Comparison of ENCODE assay signal across 8 mouse cellular contexts in the genomic region with DNA sequence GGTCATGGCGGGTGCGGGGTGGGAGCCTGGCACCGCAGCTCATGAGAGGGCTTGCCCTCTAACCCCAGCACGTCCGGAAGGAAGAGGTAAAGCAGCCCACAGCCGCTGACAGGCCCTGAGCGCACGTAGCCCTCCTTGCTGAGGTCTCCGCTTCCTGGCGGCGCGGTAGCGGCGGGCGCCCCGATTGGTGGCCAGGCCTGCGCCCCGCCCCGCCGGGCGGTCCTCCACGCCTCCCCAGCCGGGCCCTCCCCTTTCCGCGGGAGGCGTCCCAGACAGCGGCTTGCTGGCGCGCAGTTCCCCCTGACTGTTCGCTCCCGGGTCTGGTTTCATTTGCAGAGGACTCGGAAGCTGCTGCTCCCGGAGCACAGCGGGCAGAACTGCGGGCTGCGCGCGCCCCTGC.
DNase-seq lines count a peak whose midpoint lies in the region; ATAC-seq lines count a peak whose summit lies in the region.

No protein-coding gene starts in this region.

- H3K4me1 ChIP-seq in brown adipose tissue, adult 24 weeks (ENCODE audit: control insufficient read depth, insufficient read depth, insufficient read length, low read length): no peaks in the 10 kb centered on the region
- no peaks in the 10 kb centered on the region for H3K4me1 ChIP-seq in hindbrain, embryonic 14.5 days (replicated peaks; ENCODE audit: control insufficient read depth, insufficient read depth, low read length)

- 3% methylated on average over 31 of the region's 38 CpGs for WGBS in hindbrain, embryonic 14.5 days

- no peaks in the 10 kb centered on the region for H3K36me3 ChIP-seq in hindbrain, embryonic 14.5 days (replicated peaks; ENCODE audit: control insufficient read depth, insufficient read depth)

- no peak overlapping the region for H3K27ac ChIP-seq in brown adipose tissue, adult 24 weeks (replicated peaks; ENCODE audit: low read depth, low read length)
- peak overlapping the region; percentile 61; the same call in 1 of the 2 replicates for H3K27ac ChIP-seq in hindbrain, embryonic 14.5 days

- peak overlapping the region; percentile 74 for H3K4me3 ChIP-seq in brown adipose tissue, adult 24 weeks (ENCODE audit: insufficient read depth, low read depth, low read length)
- H3K4me3 ChIP-seq in hindbrain, embryonic 14.5 days (replicated peaks; ENCODE audit: low read length): peak overlapping the region; percentile 51

- H3K9ac ChIP-seq in hindbrain, embryonic 14.5 days: peak overlapping the region; percentile 68

- peak; percentile 89 for ATAC-seq in hindbrain, embryonic 14.5 days (ENCODE audit: low FRiP score)

- H3K9me3 ChIP-seq in hindbrain, embryonic 14.5 days (ENCODE audit: control insufficient read depth, low read length): no peaks in the 10 kb centered on the region

- H3K27me3 ChIP-seq in hindbrain, embryonic 14.5 days (ENCODE audit: control insufficient read depth, insufficient read depth, low read length): no peaks in the 10 kb centered on the region

- DNase-seq in CD8-positive naive resting alpha-beta T cell, adult 2 months (ENCODE audit: low read depth in 2 of 2, low spot score in 2 of 2): peak; percentile 53 to 59
- DNase-seq in gastrocnemius, adult 8-10 months (ENCODE audit: low spot score in 2 of 2): peak; percentile 4 to 23
- peak; percentile 71 for DNase-seq in hindbrain, embryonic 14.5 days (ENCODE audit: low spot score)
- peak; percentile 17 to 35 for DNase-seq in layer of hippocampus, postnatal 25 days (ENCODE audit: extremely low spot score in 1 of 2, low spot score in 1 of 2)
- peak; percentile 59 for DNase-seq in lung, postnatal 25 days (ENCODE audit: low spot score)
- peak; percentile 80 for DNase-seq in retina, embryonic 14.5 days (ENCODE audit: low spot score)
- peak; percentile 72 to 84 for DNase-seq in thymus, postnatal 36 days

- peak overlapping the region; percentile 55 for H3K4me2 ChIP-seq in hindbrain, embryonic 14.5 days (replicated peaks)

Comparison
In these comparisons a context has a peak if more than half of its experiments do, and no peak if none do; other contexts are left out.
1. DNase-seq: peak in every context shown above with its lines; median percentile 80 in retina, embryonic 14.5 days; 78 in thymus, postnatal 36 days; 71 in hindbrain, embryonic 14.5 days; 59 in lung, postnatal 25 days; 56 in CD8-positive naive resting alpha-beta T cell, adult 2 months; 26 in layer of hippocampus, postnatal 25 days; 14 in gastrocnemius, adult 8-10 months.